Mouse (Mus musculus) heart, embryonic 11.5 days (tissue): ENCODE data around the gene I830077J02Rik. TPM values are rescaled to one million over a fixed set of nuclear protein-coding genes. Genes with fewer than 3 reads are reported as not detected.

Experiments
- ATAC-seq: fragments of 200-750 bp; cut with Nextera tagmentation; replicated peaks from 2 replicates; pipeline ENCODE4 v1.8.0; 2017; ENCODE audit warnings: moderate library complexity; ENCODE audit not compliant: insufficient number of reproducible peaks, low FRiP score, low TSS enrichment
- H3K27ac ChIP-seq: fragments of 300-500 bp; sonication (generic); 2 replicates; pipeline ENCODE4 v1.5.1; 2014; ENCODE audit warnings: mild to moderate bottlenecking, low read depth, low read length
- H3K27me3 ChIP-seq: fragments of 300-500 bp; sonication (generic); 2 replicates; pipeline ENCODE4 v1.6.1; 2014; ENCODE audit warnings: mild to moderate bottlenecking, low read length, mixed read lengths; ENCODE audit not compliant: control insufficient read depth, insufficient read depth
- H3K36me3 ChIP-seq: fragments of 300-500 bp; sonication (generic); 2 replicates; pipeline ENCODE4 v1.6.1; 2014; ENCODE audit warnings: mild to moderate bottlenecking, low read length, moderate library complexity, mixed read lengths; ENCODE audit not compliant: control insufficient read depth, insufficient read depth
- H3K4me1 ChIP-seq: fragments of 300-500 bp; sonication (generic); 2 replicates; pipeline ENCODE4 v1.6.1; 2014; ENCODE audit warnings: low read length; ENCODE audit not compliant: control insufficient read depth, insufficient read depth
- H3K4me2 ChIP-seq: fragments of 300-500 bp; sonication (generic); 2 replicates; pipeline ENCODE4 v1.6.1; 2014; ENCODE audit warnings: mild to moderate bottlenecking, moderate library complexity
- H3K4me3 ChIP-seq: fragments of 300-500 bp; sonication (generic); 2 replicates; pipeline ENCODE4 v1.5.1; 2014; ENCODE audit warnings: low read depth, low read length
- H3K9ac ChIP-seq: fragments of 300-500 bp; sonication (generic); 2 replicates; pipeline ENCODE4 v1.6.1; 2014; ENCODE audit warnings: mild to moderate bottlenecking, low read depth, low read length, moderate library complexity
- H3K9me3 ChIP-seq: fragments of 300-500 bp; sonication (generic); replicated peaks from 2 replicates; pipeline ENCODE4 v1.6.1; 2016; ENCODE audit warnings: low read length; ENCODE audit not compliant: control insufficient read depth
- WGBS: fragments of 180-500 bp; shearing (Covaris S2); extraction: QIAGEN DNeasy Blood & Tissue Kit; methylation state at CpG from one replicate; pipeline ENCODE4 v1.1.7; 2014; ENCODE audit not compliant: insufficient replicate concordance; 5-methylcytosine and 5-hydroxymethylcytosine counted together
- polyA plus RNA-seq: library from polyadenylated mRNA; unstranded; fragments of >200 nt; fragmentation: Nextera tagmentation; extraction: Ambion mirVana; gene quantifications from 2 replicates; pipeline ENCODE4 v1.2.1, GENCODE M21; 2014

The I830077J02Rik gene
- polyA plus RNA-seq, 1 experiment from 2014 or later: 2.6 TPM

DNA sequence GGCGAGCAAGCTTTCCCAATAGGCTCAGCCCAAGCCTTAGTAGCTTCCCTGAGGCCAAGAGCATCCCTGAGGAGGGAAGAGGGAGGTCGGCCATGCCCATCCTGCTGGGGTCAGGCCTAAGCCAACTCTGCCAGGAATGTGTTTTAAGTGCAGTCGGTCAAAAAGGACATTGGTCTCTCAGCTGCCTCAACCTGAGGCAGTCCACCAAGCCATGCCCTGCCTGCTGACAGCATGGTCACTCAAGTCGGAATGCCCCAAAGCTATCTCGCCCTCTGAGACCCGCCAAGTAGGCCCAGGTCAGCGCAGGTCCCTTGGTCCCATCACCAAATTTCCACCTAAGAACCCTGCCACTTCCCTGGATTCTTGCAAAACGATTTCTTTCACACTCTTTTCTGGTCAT, 53.7 kb downstream of the I830077J02Rik start:
- Histone ChIP-seq H3K27me3 (peaks cover 10% of the 10 kb centered on the region), H3K27ac (no peak overlapping the region), H3K4me3 (no peak overlapping the region), H3K9me3 (no peaks in the 10 kb centered on the region), H3K36me3 (no peaks in the 10 kb centered on the region), H3K4me2 (no peak overlapping the region), H3K9ac (no peak overlapping the region), H3K4me1 (no peaks in the 10 kb centered on the region)
- ATAC-seq: no peak
- 83% methylated on average over 8 of the region's 8 CpGs for WGBS

DNA sequence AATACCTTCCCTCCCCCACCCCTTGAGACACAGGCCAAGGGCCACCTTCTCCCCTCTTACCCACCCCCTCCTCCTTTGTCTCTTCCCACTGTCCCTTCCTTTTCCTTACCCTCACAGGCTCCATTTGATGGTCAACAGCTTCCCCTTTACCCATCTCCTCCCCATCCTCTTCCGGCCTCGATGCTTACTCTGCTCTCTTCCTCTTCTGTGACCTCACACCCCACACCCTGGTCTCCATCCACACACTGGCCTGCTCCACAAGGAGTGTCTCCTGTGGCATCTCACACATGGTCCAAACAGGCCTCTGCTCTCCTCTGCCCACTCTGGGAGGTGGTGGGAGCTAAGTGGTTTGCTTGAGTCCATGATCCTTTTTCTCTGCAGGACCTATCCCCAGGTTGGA, 54.5 kb downstream of the I830077J02Rik start:
- H3K36me3 ChIP-seq: no peaks in the 10 kb centered on the region
- no peak overlapping the region for H3K4me3 ChIP-seq
- no peaks in the 10 kb centered on the region for H3K4me1 ChIP-seq
- WGBS: 71% methylated on average over 2 of the region's 2 CpGs
- no peak overlapping the region for H3K27ac ChIP-seq
- peaks cover 10% of the 10 kb centered on the region for H3K27me3 ChIP-seq
- ATAC-seq: no peak
- H3K9me3 ChIP-seq: no peaks in the 10 kb centered on the region
- H3K4me2 ChIP-seq: no peak overlapping the region
- H3K9ac ChIP-seq: no peak overlapping the region

- no peak for ATAC-seq
- no peak overlapping the region for H3K4me3 ChIP-seq
- no peaks in the 10 kb centered on the region for H3K9me3 ChIP-seq
- H3K4me2 ChIP-seq: no peak overlapping the region
- peaks cover 10% of the 10 kb centered on the region for H3K27me3 ChIP-seq
- H3K27ac ChIP-seq: no peak overlapping the region
- WGBS: 73% methylated on average over 6 of the region's 6 CpGs
- no peaks in the 10 kb centered on the region for H3K36me3 ChIP-seq
- H3K9ac ChIP-seq: no peak overlapping the region
- H3K4me1 ChIP-seq: peaks cover 4% of the 10 kb centered on the region
These were observed 55.1 kb downstream of the I830077J02Rik start for GRCm38 (mm10) chr3:105877252-105877803.

GRCm38 (mm10) chr3:105876022-105876421, 56.4 kb downstream of the I830077J02Rik start:
- H3K4me1 ChIP-seq: peaks cover 8% of the 10 kb centered on the region
- no peaks in the 10 kb centered on the region for H3K36me3 ChIP-seq
- no peak overlapping the region for H3K4me3 ChIP-seq
- H3K9ac ChIP-seq: no peak overlapping the region
- H3K4me2 ChIP-seq: no peak overlapping the region
- no peaks in the 10 kb centered on the region for H3K9me3 ChIP-seq
- H3K27ac ChIP-seq: no peak overlapping the region
- WGBS: 54% methylated on average over 5 of the region's 5 CpGs
- H3K27me3 ChIP-seq: peaks cover 10% of the 10 kb centered on the region
- no peak; the same call in 1 of the 2 replicates for ATAC-seq

Other genes with a start within 250 kb of the I830077J02Rik start
- 23.6 and 28.0 TPM in 2 replicates for gene Ddx20, start 245.1 kb downstream of the I830077J02Rik start, polyA plus RNA-seq
- gene Inka2, start 228.1 kb downstream of the I830077J02Rik start, polyA plus RNA-seq: 1.7 and 1.8 TPM in 2 replicates
- gene Rap1a, start 131.3 kb downstream of the I830077J02Rik start, polyA plus RNA-seq: 72.6 and 77.5 TPM in 2 replicates
- gene Adora3, start 61.8 kb downstream of the I830077J02Rik start, polyA plus RNA-seq: 0.10 TPM in 1 of 2 replicates, not detected in the other
- gene Tmigd3, start 61.8 kb downstream of the I830077J02Rik start, polyA plus RNA-seq: 0.33 and 0.46 TPM in 2 replicates
- 93.4 and 94.0 TPM in 2 replicates for gene Wdr77, start 26.7 kb upstream of the I830077J02Rik start, polyA plus RNA-seq
- gene Atp5f1, start 27.4 kb upstream of the I830077J02Rik start, polyA plus RNA-seq: 765 and 827 TPM in 2 replicates
- 1.8 and 2.0 TPM in 2 replicates for gene Ovgp1, start 41.0 kb upstream of the I830077J02Rik start, polyA plus RNA-seq
- 0.24 TPM in 1 of 2 replicates, not detected in the other for gene Pifo, start 82.0 kb upstream of the I830077J02Rik start, polyA plus RNA-seq
- not detected in 2 replicates for gene Chil5, start 100.2 kb upstream of the I830077J02Rik start, polyA plus RNA-seq
- gene Chia1, start 180.6 kb upstream of the I830077J02Rik start, polyA plus RNA-seq: 0.19 and 0.48 TPM in 2 replicates
- gene Chil3, start 234.9 kb upstream of the I830077J02Rik start, polyA plus RNA-seq: not detected in 2 replicates